Mouse (Mus musculus): Measurements from ENCODE around the gene Dpf1.

Dpf1 gene

DNA sequence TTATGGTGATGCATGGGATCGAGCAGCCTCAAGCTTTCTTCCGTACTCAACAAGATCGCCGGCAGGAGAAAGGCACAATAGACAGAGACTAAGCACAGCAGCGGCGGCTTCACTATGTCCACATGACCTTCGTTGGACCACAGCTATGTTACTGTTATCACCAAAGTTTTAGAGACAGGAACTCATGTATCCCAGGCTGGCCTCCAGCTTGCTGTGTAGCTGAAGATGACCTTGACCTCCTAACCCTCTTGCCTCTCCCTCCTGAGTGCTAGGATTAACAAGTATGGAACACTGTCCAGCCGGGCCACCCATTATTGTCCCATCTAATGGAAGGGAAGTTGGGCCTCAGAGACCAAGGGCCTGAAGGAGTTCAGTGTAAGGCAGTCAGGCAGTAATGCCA is 37.1 kb downstream of the Dpf1 start:
- DNase-seq (ENCODE audit: low read depth, low spot score): no peak

- no peak for DNase-seq (ENCODE audit: low read depth, low spot score)
Measured at GRCm38 (mm10) chr7:29341722-29342121, 38.0 kb downstream of the Dpf1 start.

DNA sequence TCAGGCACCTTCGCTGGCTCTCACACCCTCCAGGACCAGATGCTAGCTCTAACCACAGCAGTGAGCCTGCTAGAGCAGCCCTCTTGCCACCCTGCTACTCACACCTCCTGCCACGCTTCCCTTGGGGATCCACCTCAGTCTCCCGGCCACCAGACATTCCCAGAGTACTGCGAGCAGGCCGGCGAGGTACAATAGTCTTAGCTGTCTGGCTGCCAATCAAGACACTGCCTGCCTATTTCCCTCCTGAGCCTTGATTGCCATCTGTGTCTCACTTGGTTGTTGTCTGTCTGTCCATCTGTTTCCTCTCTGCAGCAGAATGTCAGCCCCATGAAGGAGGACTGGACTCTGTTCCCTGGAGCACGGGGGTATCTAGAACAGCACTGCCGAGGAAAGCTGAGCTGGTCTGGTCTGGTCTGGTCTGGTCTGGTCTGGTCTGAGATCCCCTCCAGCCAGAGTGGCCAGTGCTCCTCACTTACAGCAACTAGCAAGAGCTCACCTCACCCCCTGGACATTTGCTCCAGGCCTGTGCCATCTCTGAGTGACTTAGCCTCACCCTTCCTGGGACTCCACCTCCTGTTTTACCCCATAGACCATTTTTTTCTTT is 38.8 kb downstream of the Dpf1 start:
- no peak for DNase-seq (ENCODE audit: low read depth, low spot score)

DNA sequence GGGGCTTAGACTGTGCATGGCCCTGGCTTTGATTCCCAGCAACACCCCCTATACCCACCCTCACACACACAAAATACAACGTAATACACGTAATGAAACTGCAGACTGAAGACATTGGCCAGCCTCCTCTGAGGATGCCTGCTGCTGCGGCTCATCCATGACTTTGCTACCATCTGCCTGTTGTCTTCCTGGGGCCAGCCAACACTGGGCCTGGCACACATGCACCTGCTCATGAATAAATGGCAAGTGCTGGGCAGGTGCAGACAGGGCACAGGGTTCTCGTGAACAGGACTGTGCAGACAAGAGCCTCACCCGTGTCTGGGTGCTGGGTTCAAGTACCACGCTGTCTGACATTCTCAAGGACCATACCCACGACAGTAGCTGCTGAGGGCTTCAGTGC is 40.0 kb downstream of the Dpf1 start:
- DNase-seq (ENCODE audit: low read depth, low spot score): no peak

DNA sequence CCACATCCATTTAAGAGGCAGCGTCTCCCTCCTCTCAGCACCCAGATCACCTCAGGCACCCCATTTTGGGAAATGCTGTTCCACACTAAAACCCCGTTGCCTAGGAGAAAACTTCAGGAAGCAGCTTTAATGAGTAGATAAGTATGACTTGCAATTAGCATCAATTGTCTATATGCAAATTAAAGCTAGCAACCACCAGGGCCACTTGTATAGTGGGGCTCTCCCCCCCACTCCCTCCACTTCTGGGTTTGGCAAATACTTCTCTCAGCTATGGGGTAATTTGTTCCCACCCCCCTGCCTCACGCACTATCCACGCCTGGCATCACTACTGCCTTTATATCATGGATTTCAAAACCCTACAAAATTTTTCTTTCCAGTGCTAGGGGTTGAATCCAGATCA is 41.8 kb downstream of the Dpf1 start:
- no peak for DNase-seq (ENCODE audit: low read depth, low spot score)

DNA sequence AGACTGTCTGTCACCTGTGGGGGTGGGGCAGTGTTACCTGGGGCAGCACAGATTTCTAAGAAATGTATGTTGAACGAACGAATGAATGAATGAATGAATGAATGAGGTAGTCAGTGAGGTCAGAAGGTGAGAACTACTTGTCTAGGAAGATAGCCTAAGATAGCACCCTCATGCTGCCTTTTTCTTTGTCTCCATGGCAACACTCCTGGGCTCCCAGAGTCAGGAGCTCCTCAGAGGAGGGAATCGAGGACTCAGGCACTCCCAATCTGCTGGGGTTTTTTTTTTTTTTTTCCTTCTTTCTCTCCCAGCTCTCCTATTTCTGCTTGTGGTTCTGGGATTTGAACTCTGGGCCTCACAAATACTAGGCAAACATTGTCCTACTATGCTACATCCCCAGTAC is 42.5 kb downstream of the Dpf1 start:
- no peak for DNase-seq (ENCODE audit: low read depth, low spot score)

DNA sequence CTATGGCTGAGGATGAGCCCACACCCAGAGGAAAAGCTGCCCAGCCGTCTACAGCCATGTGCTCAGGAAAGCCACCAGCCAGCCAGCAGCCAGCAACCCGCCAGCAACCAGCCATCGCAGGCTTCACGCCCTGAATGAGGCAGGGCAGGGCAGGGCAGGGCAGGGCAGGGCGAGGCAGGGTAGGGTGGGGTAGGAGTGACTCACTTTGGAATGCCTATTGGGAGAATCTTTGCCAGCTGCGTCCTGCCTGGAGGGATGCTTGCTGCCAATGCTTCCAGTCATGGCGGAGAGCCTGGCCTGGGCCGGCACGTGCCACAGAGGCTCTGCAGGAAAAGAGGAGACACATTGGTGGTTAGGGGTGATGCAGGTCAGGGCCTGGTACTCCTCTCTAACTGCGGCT is 46.7 kb downstream of the Dpf1 start:
- no peak for DNase-seq (ENCODE audit: low read depth, low spot score)

- no peak for DNase-seq (ENCODE audit: low read depth, low spot score)
Measured at GRCm38 (mm10) chr7:29352246-29352645, 48.5 kb downstream of the Dpf1 start.

DNA sequence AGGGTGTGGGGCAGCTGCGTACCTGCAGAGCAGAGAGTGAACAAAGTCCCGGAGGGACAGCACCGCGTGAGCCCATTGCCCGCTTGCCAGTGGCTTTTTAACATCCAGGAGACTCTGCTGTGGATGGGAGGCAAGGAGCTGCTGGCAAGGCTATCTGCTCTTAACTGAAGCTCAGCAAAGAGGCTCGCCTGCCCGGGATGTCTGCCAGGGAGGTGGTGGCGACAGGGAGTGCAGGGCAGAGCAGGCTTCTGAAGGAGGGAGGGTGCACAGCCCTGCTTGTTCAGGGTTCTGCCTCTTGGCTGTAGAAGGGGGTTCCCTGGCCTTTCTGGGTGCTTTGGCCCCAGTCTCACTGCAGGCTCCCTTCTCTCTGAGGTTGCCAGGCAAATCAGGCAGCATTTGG is 50.4 kb downstream of the Dpf1 start:
- no peak for DNase-seq (ENCODE audit: low read depth, low spot score)

- no peak for DNase-seq (ENCODE audit: low read depth, low spot score)
Measured at GRCm38 (mm10) chr7:29355406-29355805, 51.7 kb downstream of the Dpf1 start.

- no peak for DNase-seq (ENCODE audit: low read depth, low spot score)
Measured at GRCm38 (mm10) chr7:29361497-29361896, 57.7 kb downstream of the Dpf1 start.

DNA sequence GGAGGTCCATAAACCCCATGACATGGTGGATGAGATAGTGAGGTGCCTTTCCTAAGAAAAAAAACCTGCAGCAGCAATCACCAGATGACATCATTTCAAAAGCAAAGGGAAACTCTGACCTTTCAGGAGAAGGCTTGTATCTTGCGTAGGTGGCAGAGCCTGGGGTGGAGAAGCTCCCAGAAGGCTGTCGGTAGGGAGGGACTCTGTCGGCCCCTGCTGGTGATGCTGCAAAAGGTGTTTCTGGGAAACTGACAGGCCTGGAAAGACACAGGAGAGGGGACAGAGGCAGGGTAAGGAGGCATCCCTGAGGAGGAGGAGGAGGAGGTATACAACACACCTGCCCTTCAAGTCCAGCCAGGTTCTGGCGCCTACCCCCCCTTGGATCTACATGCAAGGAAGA is 60.3 kb downstream of the Dpf1 start:
- DNase-seq (ENCODE audit: low read depth, low spot score): peak; percentile 56

DNA sequence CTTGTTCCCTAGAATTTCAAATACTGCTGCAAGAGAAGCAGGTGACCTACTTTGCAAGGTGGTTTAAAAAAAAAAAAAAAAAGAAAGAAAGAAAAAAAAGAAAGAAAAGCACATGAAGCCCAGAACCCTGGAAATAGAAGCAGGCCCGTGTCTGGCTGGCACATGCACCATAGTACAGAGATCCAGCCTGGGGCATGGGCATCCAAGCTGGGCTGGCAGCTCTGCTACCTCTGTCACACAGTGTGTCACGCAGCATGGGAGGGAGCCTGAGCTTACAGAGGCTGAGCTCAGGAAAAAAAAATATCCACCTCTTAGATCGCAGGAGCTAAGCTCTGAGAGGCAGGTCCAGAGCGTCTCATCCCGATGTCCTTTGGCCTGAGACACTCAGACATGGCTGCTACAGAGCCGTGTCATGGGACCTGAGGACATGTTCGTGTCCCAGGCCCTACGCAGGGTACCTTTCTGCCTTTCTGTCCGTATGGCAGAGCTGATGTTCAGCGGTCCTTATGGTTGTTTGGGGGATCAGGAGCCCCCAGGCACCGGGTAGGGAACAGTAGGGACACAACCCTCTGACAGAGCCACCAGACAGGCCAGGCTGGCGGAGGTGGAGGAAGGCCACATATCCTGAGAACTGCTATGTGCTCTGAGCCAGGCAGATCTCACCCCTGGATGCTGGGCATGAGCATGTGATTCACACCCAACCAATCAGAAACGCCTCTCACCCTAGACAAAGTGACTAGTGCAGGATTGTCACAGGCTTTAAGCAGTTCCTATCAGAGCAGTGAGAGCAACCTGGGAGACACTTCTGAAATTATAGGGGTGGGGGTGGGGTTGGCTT is 63.6 kb downstream of the Dpf1 start:
- peak; percentile 23 for DNase-seq (ENCODE audit: low read depth, low spot score)
